Mouse (Mus musculus) kidney, embryonic 14.5 days (tissue): Measurements from ENCODE around the gene Dmgdh. TPM values are rescaled to one million over a fixed set of nuclear protein-coding genes. Genes with fewer than 3 reads are reported as not detected.

Experiments used
- ATAC-seq: fragments of 200-750 bp; cut with Nextera tagmentation; 2 replicates; pipeline ENCODE4 v1.8.0; 2017; ENCODE audit warnings: moderate number of reproducible peaks, mild to moderate bottlenecking, moderate TSS enrichment, moderate library complexity; ENCODE audit not compliant: low FRiP score, low TSS enrichment
- H3K27ac ChIP-seq: fragments of 300-500 bp; sonication (generic); 2 replicates; pipeline ENCODE4 v1.5.1; 2014; ENCODE audit warnings: low read depth, mild to moderate bottlenecking, low read length, moderate library complexity, mixed read lengths
- H3K27me3 ChIP-seq: fragments of 300-500 bp; sonication (generic); 2 replicates; pipeline ENCODE4 v1.6.1; 2014; ENCODE audit warnings: mild to moderate bottlenecking, low read length; ENCODE audit not compliant: control insufficient read depth, insufficient read depth
- H3K36me3 ChIP-seq: fragments of 300-500 bp; sonication (generic); 2 replicates; pipeline ENCODE4 v1.6.1; 2014; ENCODE audit warnings: low read length, mixed read lengths; ENCODE audit not compliant: control insufficient read depth, insufficient read depth
- H3K4me1 ChIP-seq: fragments of 300-500 bp; sonication (generic); 2 replicates; pipeline ENCODE4 v1.6.1; 2014; ENCODE audit warnings: low read length, mixed read lengths; ENCODE audit not compliant: control insufficient read depth, insufficient read depth
- H3K4me2 ChIP-seq: fragments of 300-500 bp; sonication (generic); replicated peaks from 2 replicates; pipeline ENCODE4 v1.6.1; 2014; ENCODE audit warnings: low read depth, mild to moderate bottlenecking, low read length
- H3K4me3 ChIP-seq: fragments of 300-500 bp; sonication (generic); 2 replicates; pipeline ENCODE4 v1.5.1; 2014; ENCODE audit warnings: mild to moderate bottlenecking, low read length
- H3K9ac ChIP-seq: fragments of 300-500 bp; sonication (generic); 2 replicates; pipeline ENCODE4 v1.6.1; 2014; ENCODE audit warnings: low read depth, mild to moderate bottlenecking, low read length, moderate library complexity
- H3K9me3 ChIP-seq: fragments of 300-500 bp; sonication (generic); 2 replicates; pipeline ENCODE4 v1.6.1; 2016; ENCODE audit warnings: low read length; ENCODE audit not compliant: control insufficient read depth
- WGBS: fragments of 180-500 bp; shearing (Covaris S2); extraction: QIAGEN DNeasy Blood & Tissue Kit; methylation state at CpG from one replicate; pipeline ENCODE4 v1.1.7; 2014; 5-methylcytosine and 5-hydroxymethylcytosine counted together
- polyA plus RNA-seq: library from polyadenylated mRNA; unstranded; fragments of >200 nt; fragmentation: Nextera tagmentation; extraction: Ambion mirVana; gene quantifications from 2 replicates; pipeline ENCODE4 v1.2.1, GENCODE M21; 2014

The Dmgdh gene
- polyA plus RNA-seq, 1 experiment from 2014 or later, result 0.28 TPM

GRCm38 (mm10) chr13:93653382-93653781 is 20.9 kb upstream of the Dmgdh start:
- WGBS, result 85% methylated on average over 6 of the region's 6 CpGs
- Histone ChIP-seq H3K36me3 (no peaks in the 10 kb centered on the region), H3K9ac (no peak overlapping the region), H3K27me3 (no peaks in the 10 kb centered on the region), H3K4me3 (no peak overlapping the region), H3K4me2 (no peak overlapping the region), H3K9me3 (no peaks in the 10 kb centered on the region), H3K4me1 (no peaks in the 10 kb centered on the region), H3K27ac (no peak overlapping the region)
- ATAC-seq, result no peak

DNA sequence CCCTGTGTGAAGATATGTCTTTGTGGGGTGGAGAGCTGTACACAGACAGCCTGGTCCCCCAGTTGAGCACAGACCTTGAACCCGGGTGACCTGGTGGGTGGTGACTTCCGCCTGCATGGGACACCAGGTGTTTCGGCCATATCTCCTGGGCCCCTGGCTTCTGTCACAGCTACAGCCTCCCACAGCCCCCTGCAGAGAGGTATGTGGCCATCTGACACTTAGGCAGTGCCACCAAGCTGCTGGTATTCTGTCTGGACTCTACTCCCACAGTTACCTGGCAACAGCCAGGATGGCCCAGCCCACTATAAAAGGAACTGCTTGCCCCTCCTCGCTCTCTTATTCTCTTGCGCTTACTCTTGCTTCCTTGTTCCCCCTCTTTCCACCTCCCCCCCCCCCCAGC is 16.3 kb upstream of the Dmgdh start:
- Histone ChIP-seq H3K9ac (no peak overlapping the region), H3K27me3 (no peaks in the 10 kb centered on the region), H3K4me1 (no peaks in the 10 kb centered on the region), H3K4me2 (no peak overlapping the region), H3K9me3 (no peaks in the 10 kb centered on the region), H3K36me3 (no peaks in the 10 kb centered on the region), H3K4me3 (no peak overlapping the region), H3K27ac (no peak overlapping the region)
- whole genome bisulfite sequencing, result 75% methylated on average over 5 of the region's 5 CpGs
- no peak for ATAC-seq

DNA sequence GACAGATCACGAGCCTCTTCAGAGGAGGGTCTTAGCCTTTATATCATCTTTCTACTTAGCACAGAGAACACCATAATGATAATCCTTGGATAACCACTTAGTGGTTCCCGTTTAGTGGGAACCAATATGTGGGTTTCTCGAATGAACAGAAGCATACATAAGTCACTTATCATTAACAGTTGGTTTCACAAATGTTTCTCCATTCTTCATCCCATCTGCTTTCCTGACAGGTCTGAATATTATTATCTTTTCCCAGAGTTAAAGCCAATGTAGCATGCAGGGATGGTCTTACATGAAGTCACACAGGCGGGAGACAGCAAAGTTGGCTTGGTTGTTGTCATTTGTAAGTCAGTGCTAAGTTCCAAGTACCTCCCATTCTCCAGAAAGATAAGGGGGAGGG is 6.6 kb upstream of the Dmgdh start:
- Histone ChIP-seq H3K4me2 (no peak overlapping the region), H3K36me3 (no peaks in the 10 kb centered on the region), H3K9me3 (no peaks in the 10 kb centered on the region), H3K4me3 (no peak overlapping the region), H3K27ac (no peak overlapping the region), H3K4me1 (no peaks in the 10 kb centered on the region), H3K27me3 (no peaks in the 10 kb centered on the region), H3K9ac (no peak overlapping the region)
- no peak for ATAC-seq
- WGBS, result 87% methylated on average over 4 of the region's 4 CpGs

GRCm38 (mm10) chr13:93672371-93672770 is 1.9 kb upstream of the Dmgdh start:
- WGBS, result 89% methylated on average over 4 of the region's 4 CpGs
- Histone ChIP-seq H3K4me3 (no peak overlapping the region), H3K4me1 (no peaks in the 10 kb centered on the region; the same call in 1 of the 2 replicates), H3K9me3 (no peaks in the 10 kb centered on the region), H3K27ac (no peak overlapping the region), H3K36me3 (no peaks in the 10 kb centered on the region), H3K4me2 (no peak overlapping the region), H3K9ac (no peak overlapping the region), H3K27me3 (peaks cover 11% of the 10 kb centered on the region; the same call in 1 of the 2 replicates)
- ATAC-seq, result no peak

- H3K27me3 ChIP-seq, result peaks cover 11% of the 10 kb centered on the region; the same call in 1 of the 2 replicates
- no peaks in the 10 kb centered on the region for H3K36me3 ChIP-seq
- H3K4me2 ChIP-seq, result no peak overlapping the region
- H3K4me3 ChIP-seq, result no peak overlapping the region
- no peak overlapping the region for H3K27ac ChIP-seq
- no peak for ATAC-seq
- no peaks in the 10 kb centered on the region; the same call in 1 of the 2 replicates for H3K4me1 ChIP-seq
- H3K9ac ChIP-seq, result no peak overlapping the region
- H3K9me3 ChIP-seq, result no peaks in the 10 kb centered on the region
- WGBS, result 60% methylated on average over 2 of the region's 2 CpGs
These were observed 937 bp upstream of the Dmgdh start for GRCm38 (mm10) chr13:93673296-93673695.

DNA sequence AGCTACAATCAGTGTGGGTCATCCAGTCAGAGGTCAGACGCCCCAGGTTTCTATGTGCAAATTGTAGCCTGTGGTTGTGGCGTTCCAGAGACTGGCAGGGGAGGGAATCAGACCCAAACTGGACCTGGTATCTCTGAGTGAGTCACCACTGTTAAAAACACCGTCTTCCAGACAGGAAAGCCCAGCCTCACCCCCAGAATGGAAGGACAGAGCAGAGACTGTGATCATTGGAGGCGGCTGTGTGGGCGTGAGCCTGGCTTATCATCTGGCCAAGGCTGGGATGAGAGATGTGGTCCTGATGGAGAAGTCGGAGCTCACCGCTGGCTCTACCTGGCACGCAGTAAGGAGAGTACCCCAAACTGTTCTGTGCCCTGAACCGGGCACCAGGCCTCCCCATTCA is 2.6 kb downstream of the Dmgdh start:
- Histone ChIP-seq H3K27me3 (peaks cover 11% of the 10 kb centered on the region; the same call in 1 of the 2 replicates), H3K9me3 (no peaks in the 10 kb centered on the region), H3K4me1 (no peaks in the 10 kb centered on the region; the same call in 1 of the 2 replicates), H3K4me2 (no peak overlapping the region), H3K4me3 (no peak overlapping the region), H3K27ac (no peak overlapping the region), H3K36me3 (no peaks in the 10 kb centered on the region), H3K9ac (no peak overlapping the region)
- ATAC-seq, result no peak
- 71% methylated on average over 9 of the region's 9 CpGs for WGBS

- Histone ChIP-seq H3K27ac (no peak overlapping the region), H3K9ac (no peak overlapping the region), H3K36me3 (no peaks in the 10 kb centered on the region), H3K4me2 (no peak overlapping the region), H3K9me3 (no peaks in the 10 kb centered on the region), H3K27me3 (no peaks in the 10 kb centered on the region), H3K4me3 (no peak overlapping the region), H3K4me1 (peaks cover 3% of the 10 kb centered on the region; the same call in 1 of the 2 replicates)
- peak; percentile 52; the same call in 1 of the 2 replicates for ATAC-seq
These were observed 9.1 kb downstream of the Dmgdh start for GRCm38 (mm10) chr13:93683336-93683735.

GRCm38 (mm10) chr13:93685226-93685625 is 11.0 kb downstream of the Dmgdh start:
- 84% methylated on average over 4 of the region's 4 CpGs for WGBS
- no peaks in the 10 kb centered on the region for H3K36me3 ChIP-seq
- no peaks in the 10 kb centered on the region for H3K27me3 ChIP-seq
- H3K27ac ChIP-seq, result no peak overlapping the region
- H3K9me3 ChIP-seq, result no peaks in the 10 kb centered on the region
- ATAC-seq, result no peak
- no peak overlapping the region for H3K4me2 ChIP-seq
- peaks cover 3% of the 10 kb centered on the region; the same call in 1 of the 2 replicates for H3K4me1 ChIP-seq
- H3K4me3 ChIP-seq, result no peak overlapping the region
- no peak overlapping the region for H3K9ac ChIP-seq

- Histone ChIP-seq H3K4me2 (no peak overlapping the region), H3K36me3 (no peaks in the 10 kb centered on the region), H3K27me3 (no peaks in the 10 kb centered on the region), H3K4me1 (peaks cover 3% of the 10 kb centered on the region; the same call in 1 of the 2 replicates), H3K27ac (no peak overlapping the region), H3K4me3 (no peak overlapping the region), H3K9ac (no peak overlapping the region), H3K9me3 (no peaks in the 10 kb centered on the region)
- ATAC-seq, result peak; percentile 64
- WGBS, result 8% methylated on average over 5 of the region's 5 CpGs
These were observed 13.1 kb downstream of the Dmgdh start for GRCm38 (mm10) chr13:93687321-93687720.
